Mouse (Mus musculus): ENCODE measurements around the gene Ostc. TPM values are rescaled to one million over a fixed set of nuclear protein-coding genes. Genes with fewer than 3 reads are reported as not detected.

Ostc gene
- polyA plus RNA-seq (2014; fragmentation: Illumina TruSeq; extraction: RNeasy Lipid Tissue Mini Kit (QIAGEN cat#74804); ENCODE audit: low read depth, low replicate concordance), result 142 TPM

GRCm38 (mm10) chr3:130708967-130709924 is at the start of gene Ostc:
TSS of gene Ostc (minus strand) at chr3:130709444.

GRCm38 (mm10) chr3:130730189-130730653 is 21.0 kb upstream of the Ostc start, which contains the start of gene Rpl34:
TSS of gene Rpl34 (minus strand) at chr3:130730398.

Other genes starting within 250 kb of the Ostc start
- gene Etnppl, start 92.0 kb downstream of the Ostc start, polyA plus RNA-seq (2014; fragmentation: Illumina TruSeq; extraction: RNeasy Lipid Tissue Mini Kit (QIAGEN cat#74804); ENCODE audit: low read depth, low replicate concordance), result 8.0 TPM
- 41.4 TPM for gene Rpl34, start 21.0 kb upstream of the Ostc start, polyA plus RNA-seq (2014; fragmentation: Illumina TruSeq; extraction: RNeasy Lipid Tissue Mini Kit (QIAGEN cat#74804); ENCODE audit: low read depth, low replicate concordance)

All from kidney, adult 10 weeks (tissue).